18 mouse cellular contexts compared by ENCODE assay signal in genomic region chr5:149162890-149163289, GRCm38 (mm10). TPM values are rescaled to one million over a fixed set of nuclear protein-coding genes. Genes with fewer than 3 reads are reported as not detected.
DNase-seq lines count a peak whose midpoint lies in the region; ATAC-seq and TF ChIP-seq lines count a peak whose summit lies in the region.
"Had no signal": no experiment of that assay in that cellular context is flagged by ENCODE, and none has a peak within 500 bp of the region (broad histone marks: within the 10 kb centered on the region; RNA-seq: fewer than 3 reads in every experiment).

No protein-coding gene starts in this region.

- no peak for TF ChIP-seq CTCF in heart, postnatal 0 days (IDR thresholded peaks at IDR 0.05; ENCODE audit: low read depth)
- TF ChIP-seq CTCF in MEL (IDR thresholded peaks at IDR 0.05 in 2 of 3, conservative IDR thresholded peaks at IDR 0.05 in 1 of 3; ENCODE audit: control insufficient read depth in 1 of 3, insufficient read depth in 1 of 3, low read depth in 2 of 3, low read length in 3 of 3, poor library complexity in 1 of 3, severe bottlenecking in 1 of 3) = no peak

- no peaks in the 10 kb centered on the region for H3K9me3 ChIP-seq in heart, postnatal 0 days (replicated peaks; ENCODE audit: control insufficient read depth, low read length)
- H3K9me3 ChIP-seq in MEL (replicated peaks; ENCODE audit: insufficient read depth, low read length) = no peaks in the 10 kb centered on the region
- no peaks in the 10 kb centered on the region for H3K9me3 ChIP-seq in lung, embryonic 16.5 days (ENCODE audit: control insufficient read depth, low read length)
- H3K9me3 ChIP-seq in midbrain, embryonic 10.5 days (replicated peaks) = no peaks in the 10 kb centered on the region
- H3K9me3 ChIP-seq: forebrain, embryonic 15.5 days; G1E; hindbrain, embryonic 12.5 days; neural tube, embryonic 15.5 days had no signal

- H3K9ac ChIP-seq in heart, postnatal 0 days (replicated peaks; ENCODE audit: low read depth, low read length) = no peak overlapping the region
- peak overlapping the region; percentile 19; the same call in 1 of the 2 replicates for H3K9ac ChIP-seq in MEL (ENCODE audit: control insufficient read depth, low read depth, low read length, poor library complexity, severe bottlenecking)
- no peak overlapping the region for H3K9ac ChIP-seq in lung, embryonic 16.5 days (ENCODE audit: low read length)
- H3K9ac ChIP-seq: forebrain, embryonic 15.5 days; hindbrain, embryonic 12.5 days; liver, embryonic 14.5 days; neural tube, embryonic 15.5 days had no signal

- H3K36me3 ChIP-seq in heart, postnatal 0 days (replicated peaks; ENCODE audit: control insufficient read depth, insufficient read depth, low read length) = no peaks in the 10 kb centered on the region
- H3K36me3 ChIP-seq in MEL (ENCODE audit: control insufficient read depth in 1 of 2, insufficient read depth in 2 of 2, low read length in 2 of 2) (0 out of 4 replicates have a peak, but pooled peaks cover 0 to 3% of the 10 kb centered on the region in 2 experiments), macrophage (ENCODE audit: inconsistent target) (no peaks in the 10 kb centered on the region)
- H3K36me3 ChIP-seq in lung, embryonic 16.5 days (ENCODE audit: control insufficient read depth, insufficient read depth, low read length) = no peaks in the 10 kb centered on the region
- no peaks in the 10 kb centered on the region for H3K36me3 ChIP-seq in midbrain, embryonic 10.5 days
- H3K36me3 ChIP-seq: forebrain, embryonic 15.5 days; G1E; hindbrain, embryonic 12.5 days; neural tube, embryonic 15.5 days had no signal

- no peaks in the 10 kb centered on the region for H3K27me3 ChIP-seq in heart, postnatal 0 days (ENCODE audit: control insufficient read depth, insufficient read depth, low read length)
- H3K27me3 ChIP-seq in MEL (ENCODE audit: control insufficient read depth in 1 of 2, insufficient read depth in 2 of 2, low read length in 2 of 2) = no peaks in the 10 kb centered on the region
- no peaks in the 10 kb centered on the region for H3K27me3 ChIP-seq in lung, embryonic 16.5 days (ENCODE audit: control insufficient read depth, insufficient read depth, low read depth, low read length)
- H3K27me3 ChIP-seq in midbrain, embryonic 10.5 days (ENCODE audit: low read depth, poor library complexity, severe bottlenecking) = no peaks in the 10 kb centered on the region
- H3K27me3 ChIP-seq: forebrain, embryonic 15.5 days; hindbrain, embryonic 12.5 days; neural tube, embryonic 15.5 days had no signal

- no peak for TF ChIP-seq POLR2A in MEL (IDR thresholded peaks at IDR 0.05; ENCODE audit: control insufficient read depth in 1 of 2, insufficient read depth in 1 of 2, low read depth in 1 of 2, low read length in 2 of 2, poor library complexity in 1 of 2)

- intact Hi-C loops in heart, postnatal 36 days (cut with DNase I) = no loop called here

- H3K79me2 ChIP-seq in MEL (ENCODE audit: control insufficient read depth, insufficient read depth, low read length, poor library complexity) (no peaks in the 10 kb centered on the region), macrophage (ENCODE audit: inconsistent target) (no peaks in the 10 kb centered on the region)

- ATAC-seq in heart, postnatal 0 days (ENCODE audit: insufficient read depth, low read depth) = no peak
- peak; percentile 54; the same call in 1 of the 2 replicates for ATAC-seq in lung, embryonic 16.5 days (ENCODE audit: low read depth)
- ATAC-seq: CD4-positive, CD25-positive, alpha-beta regulatory T cell, adult 4 months; forebrain, embryonic 15.5 days; midbrain, embryonic 16.5 days had no signal

- no peak overlapping the region for H3K4me2 ChIP-seq in heart, postnatal 0 days (ENCODE audit: low read depth, low read length)
- H3K4me2 ChIP-seq in lung, embryonic 16.5 days (ENCODE audit: low read depth, low read length) = no peak overlapping the region; the same call in 1 of the 2 replicates
- H3K4me2 ChIP-seq: forebrain, embryonic 15.5 days; hindbrain, embryonic 12.5 days; neural tube, embryonic 15.5 days had no signal

- H3K4me3 ChIP-seq in heart, postnatal 0 days (ENCODE audit: low read depth, low read length) = no peak overlapping the region
- H3K4me3 ChIP-seq in MEL (ENCODE audit: control insufficient read depth in 1 of 2, insufficient read depth in 1 of 2, low read depth in 2 of 2, low read length in 2 of 2) (peak overlapping the region; percentile 16 to 23; a peak in 3 of 4 replicates), macrophage (ENCODE audit: inconsistent target) (no peak overlapping the region)
- no peak overlapping the region for H3K4me3 ChIP-seq in lung, embryonic 16.5 days (ENCODE audit: low read length)
- H3K4me3 ChIP-seq in midbrain, embryonic 10.5 days = no peak overlapping the region
- H3K4me3 ChIP-seq: forebrain, embryonic 15.5 days; hindbrain, embryonic 12.5 days; neural tube, embryonic 15.5 days had no signal

- H3K27ac ChIP-seq in heart, postnatal 0 days (ENCODE audit: low read depth) = no peak overlapping the region
- no peak overlapping the region for H3K27ac ChIP-seq in MEL (ENCODE audit: control insufficient read depth, low read depth, low read length)
- H3K27ac ChIP-seq in lung, embryonic 16.5 days (ENCODE audit: low read length) = no peak overlapping the region
- H3K27ac ChIP-seq in macrophage = peak overlapping the region; percentile 1; the same call in 1 of the 2 replicates
- no peak overlapping the region for H3K27ac ChIP-seq in midbrain, embryonic 10.5 days (replicated peaks)
- H3K27ac ChIP-seq: forebrain, embryonic 15.5 days; hindbrain, embryonic 12.5 days; liver, embryonic 14.5 days; neural tube, embryonic 15.5 days had no signal

- TF ChIP-seq RAD21 in MEL (IDR thresholded peaks at IDR 0.05; ENCODE audit: low read depth, low read length) = no peak

- 52% methylated on average over 7 of the region's 7 CpGs for WGBS in heart, postnatal 0 days
- 33% methylated on average over 7 of the region's 7 CpGs for WGBS in lung, embryonic 16.5 days
- 2% methylated on average over 7 of the region's 7 CpGs for WGBS in macrophage (ENCODE audit: missing documents)
- WGBS in midbrain, embryonic 10.5 days = 88% methylated on average over 7 of the region's 7 CpGs

- DNase-seq in heart, postnatal 0 days (ENCODE audit: low spot score) = peak; percentile 61
- DNase-seq in heart, postnatal 36 days = no peak
- peak; percentile 72 for DNase-seq in MEL (ENCODE audit: low read depth, low spot score)
- DNase-seq in left cerebral cortex, adult 18-20 months (ENCODE audit: low spot score in 2 of 2) = no peak
- no peak for DNase-seq in midbrain, embryonic 10.5 days (ENCODE audit: low spot score)
- DNase-seq: cerebellum, adult 8-10 months; kidney, adult 8-10 months; kidney, postnatal 36 days; thymus, postnatal 25 days had no signal

- no peaks in the 10 kb centered on the region for H3K4me1 ChIP-seq in heart, postnatal 0 days (ENCODE audit: control insufficient read depth, insufficient read depth)
- H3K4me1 ChIP-seq in MEL (ENCODE audit: control insufficient read depth in 1 of 2, insufficient read depth in 2 of 2, low read length in 2 of 2) = peaks cover 0 to 6% of the 10 kb centered on the region in 2 experiments; a peak in 1 of 4 replicates
- H3K4me1 ChIP-seq in lung, embryonic 16.5 days (replicated peaks; ENCODE audit: control insufficient read depth, insufficient read depth, low read length) = peaks cover 3% of the 10 kb centered on the region
- peaks cover 17% of the 10 kb centered on the region; the same call in 1 of the 2 replicates for H3K4me1 ChIP-seq in midbrain, embryonic 10.5 days
- H3K4me1 ChIP-seq: forebrain, embryonic 15.5 days; hindbrain, embryonic 12.5 days; neural tube, embryonic 15.5 days had no signal

- TF ChIP-seq EP300 in heart, postnatal 0 days (IDR thresholded peaks at IDR 0.05; ENCODE audit: low read depth) = no peak
- no peak for TF ChIP-seq EP300 in MEL (IDR thresholded peaks at IDR 0.05; ENCODE audit: low read depth in 1 of 2, low read length in 2 of 2)

TF ChIP-seq in MEL, 35 proteins besides CTCF, POLR2A, EP300 and RAD21 (continues in another document):
- TF ChIP-seq GATA1 (IDR thresholded peaks at IDR 0.05; ENCODE audit: low read depth, low read length) (peak; percentile 23; the same call in 1 of the 2 replicates), HCFC1 (IDR thresholded peaks at IDR 0.05; ENCODE audit: low read depth, low read length) (no peak)

RNA-seq across cellular contexts. Expression of gene Uspl1, which starts 21.3 kb away (rescaled TPM):
- total RNA-seq in heart, postnatal 0 days (2014; rRNA removed; ENCODE audit: low replicate concordance) = 18.9 and 23.6 TPM in 2 replicates
- 17.6 and 17.8 TPM in 2 replicates for polyA plus RNA-seq in heart, postnatal 0 days (2015; fragmentation: Nextera tagmentation; extraction: Ambion mirVana)
- total RNA-seq in heart, postnatal 36 days (2021) = 10 to 100 TPM; 18.3 to 18.6 TPM
- 84.2 and 94.4 TPM in 2 replicates for total RNA-seq in MEL (2012; rRNA removed)
- polyA plus RNA-seq in MEL (2012; ENCODE audit: insufficient read depth in 1 of 2, insufficient read length in 2 of 2, low read depth in 1 of 2, low replicate concordance in 2 of 2, missing spikeins in 1 of 2) = 100 to 1,000 TPM in 1 of 2 experiments, 10 to 100 TPM in 1; 68.5 to 179 TPM
- polyA plus RNA-seq in lung, embryonic 16.5 days (2015; fragmentation: Nextera tagmentation; extraction: Ambion mirVana) = 32.7 and 37.5 TPM in 2 replicates
- 100 to 1,000 TPM in 8 of 26 experiments, 10 to 100 TPM in 18; 23.4 to 127 (median 81.0) TPM for total RNA-seq in macrophage (2018; cell fraction: chromatin; rRNA removed)
- 10 to 100 TPM in 21 of 26 experiments, 1 to 10 TPM in 5; 6.3 to 20.5 (median 13.7) TPM for total RNA-seq in macrophage (2018; cell fraction: cytosol; rRNA removed)
- total RNA-seq in macrophage (2018; cell fraction: nucleus; rRNA removed) = 10 to 100 TPM; 15.1 to 86.5 (median 45.1) TPM
- polyA plus RNA-seq in macrophage (2018) = 9.2 to 15.6 TPM (median 10.6 TPM) in 3 replicates
- total RNA-seq in left cerebral cortex, adult 18-20 months (2021) = 10 to 100 TPM; 42.5 to 42.6 TPM
- 71.6 and 73.8 TPM in 2 replicates for polyA plus RNA-seq in midbrain, embryonic 10.5 days (2016; fragmentation: Nextera tagmentation; extraction: Ambion mirVana)

RNA-seq across cellular contexts. Expression of gene Hmgb1, which starts 21.4 kb away (rescaled TPM):
- 107 and 193 TPM in 2 replicates for total RNA-seq in heart, postnatal 0 days (2014; rRNA removed; ENCODE audit: low replicate concordance)
- polyA plus RNA-seq in heart, postnatal 0 days (2015; fragmentation: Nextera tagmentation; extraction: Ambion mirVana) = 495 and 540 TPM in 2 replicates
- 100 to 1,000 TPM in 1 of 2 experiments, 10 to 100 TPM in 1; 91.5 to 111 TPM for total RNA-seq in heart, postnatal 36 days (2021)
- total RNA-seq in MEL (2012; rRNA removed) = 678 and 686 TPM in 2 replicates
- polyA plus RNA-seq in MEL (2012; ENCODE audit: insufficient read depth in 1 of 2, insufficient read length in 2 of 2, low read depth in 1 of 2, low replicate concordance in 2 of 2, missing spikeins in 1 of 2) (100 to 1,000 TPM in 1 of 2 experiments, not detected in 1; 600 TPM), macrophage (2018) (165 to 414 TPM (median 209 TPM) in 3 replicates)
- polyA plus RNA-seq in lung, embryonic 16.5 days (2015; fragmentation: Nextera tagmentation; extraction: Ambion mirVana) = 1,316 and 1,601 TPM in 2 replicates
- total RNA-seq in macrophage (2018; cell fraction: chromatin; rRNA removed) = 100 to 1,000 TPM in 5 of 26 experiments, 10 to 100 TPM in 21; 13.6 to 133 (median 39.9) TPM
- total RNA-seq in macrophage (2018; cell fraction: cytosol; rRNA removed) = 100 to 1,000 TPM; 121 to 231 (median 151) TPM
- total RNA-seq in macrophage (2018; cell fraction: nucleus; rRNA removed) = 100 to 1,000 TPM in 8 of 26 experiments, 10 to 100 TPM in 18; 30.3 to 192 (median 57.9) TPM
- total RNA-seq in left cerebral cortex, adult 18-20 months (2021) = 100 to 1,000 TPM; 128 to 136 TPM
- 1,399 and 1,420 TPM in 2 replicates for polyA plus RNA-seq in midbrain, embryonic 10.5 days (2016; fragmentation: Nextera tagmentation; extraction: Ambion mirVana)

Comparison
In these comparisons a context has a peak if more than half of its experiments do, and no peak if none do; other contexts are left out.
1. DNase-seq: peak in heart, postnatal 0 days (single experiment) and MEL (single experiment); none in heart, postnatal 36 days (0 of 2), left cerebral cortex, adult 18-20 months (0 of 2) and midbrain, embryonic 10.5 days (single experiment).
2. H3K4me3 ChIP-seq: peak in MEL (2 of 2); none in heart, postnatal 0 days (single experiment), lung, embryonic 16.5 days (single experiment), macrophage (single experiment) and midbrain, embryonic 10.5 days (single experiment).